Mouse (Mus musculus): Measurements from ENCODE around the gene Dnah2. TPM values are rescaled to one million over a fixed set of nuclear protein-coding genes. Genes with fewer than 3 reads are reported as not detected.

Gene Dnah2
- polyA plus RNA-seq, 1 experiment = 0.14 TPM

DNA sequence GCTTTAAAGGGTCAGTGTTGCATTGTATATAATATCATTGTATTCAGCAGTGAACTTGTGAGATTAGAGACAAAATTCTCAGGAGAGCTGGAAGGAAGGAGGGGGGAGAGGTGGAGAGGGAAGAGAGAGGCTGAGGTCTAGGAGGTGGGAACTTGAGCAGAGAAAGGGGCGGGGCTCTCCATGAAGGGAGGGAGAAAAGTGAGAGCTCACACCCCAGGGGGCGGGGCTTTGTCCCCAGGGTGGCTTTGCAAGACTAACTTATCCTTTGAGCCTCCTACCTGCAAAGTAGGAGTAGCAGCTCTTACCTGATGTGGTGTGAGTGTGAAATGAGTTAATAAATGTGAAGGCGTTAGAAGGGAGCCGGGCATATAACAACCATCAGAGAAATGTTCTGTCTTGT is 120.2 kb downstream of the Dnah2 start:
- no peak overlapping the region for H3ac ChIP-seq (ENCODE audit: control insufficient read depth, insufficient read length, low read depth)
- H3K79me2 ChIP-seq (ENCODE audit: control insufficient read depth, insufficient read depth) = no peaks in the 10 kb centered on the region
- H3K4me3 ChIP-seq (ENCODE audit: insufficient read depth, poor library complexity, severe bottlenecking) = no peak overlapping the region
- TF ChIP-seq USF1 (IDR thresholded peaks at IDR 0.05; ENCODE audit: low read depth) (no peak), FOSL1 (IDR thresholded peaks at IDR 0.05; ENCODE audit: insufficient read depth, low read length, poor library complexity, severe bottlenecking) (no peak), CTCF (IDR thresholded peaks at IDR 0.05; ENCODE audit: control insufficient read depth, insufficient read depth, insufficient read length) (no peak), MAX (IDR thresholded peaks at IDR 0.05) (no peak), MYOD1 (IDR thresholded peaks at IDR 0.05; ENCODE audit: control insufficient read depth, insufficient read length, low read depth) (no peak), MYOG (IDR thresholded peaks at IDR 0.05; ENCODE audit: control insufficient read depth, extremely low read depth, insufficient read length) (no peak), CEBPB (IDR thresholded peaks at IDR 0.05; ENCODE audit: low read depth) (no peak)
- H3K36me3 ChIP-seq (ENCODE audit: control insufficient read depth, insufficient read depth) = no peaks in the 10 kb centered on the region
- peaks cover 6% of the 10 kb centered on the region for H3K27me3 ChIP-seq (ENCODE audit: control insufficient read depth, insufficient read depth, insufficient read length)
- H3K79me3 ChIP-seq (ENCODE audit: low read depth) = no peaks in the 10 kb centered on the region

DNA sequence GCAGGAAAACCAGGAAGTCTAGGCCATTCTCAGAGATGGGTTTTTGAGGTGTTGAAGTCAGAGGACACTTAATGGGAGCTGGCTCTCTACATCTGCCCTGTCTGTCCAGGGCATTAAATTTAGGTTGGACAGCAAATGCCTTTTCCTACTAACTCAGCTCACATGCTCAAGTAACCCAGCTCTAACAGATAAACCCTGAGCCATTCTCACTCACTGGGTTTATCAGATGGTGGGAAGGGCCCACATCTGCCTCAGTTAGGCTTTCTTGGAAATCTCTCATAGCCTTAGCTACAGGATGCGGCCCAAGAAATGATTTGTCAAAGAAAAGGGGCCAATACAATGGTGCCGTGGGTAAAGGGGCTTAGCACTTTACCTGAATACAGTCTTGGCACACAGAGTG is 122.7 kb downstream of the Dnah2 start:
- Histone ChIP-seq H3K27me3 (ENCODE audit: control insufficient read depth, insufficient read depth, insufficient read length) (peaks cover 10% of the 10 kb centered on the region), H3K4me3 (ENCODE audit: insufficient read depth, poor library complexity, severe bottlenecking) (no peak overlapping the region), H3ac (ENCODE audit: control insufficient read depth, insufficient read length, low read depth) (no peak overlapping the region), H3K79me3 (ENCODE audit: low read depth) (no peaks in the 10 kb centered on the region), H3K36me3 (ENCODE audit: control insufficient read depth, insufficient read depth) (no peaks in the 10 kb centered on the region), H3K79me2 (ENCODE audit: control insufficient read depth, insufficient read depth) (no peaks in the 10 kb centered on the region)
- TF ChIP-seq MYOD1 (IDR thresholded peaks at IDR 0.05; ENCODE audit: control insufficient read depth, insufficient read length, low read depth) = no peak
- TF ChIP-seq CTCF (IDR thresholded peaks at IDR 0.05; ENCODE audit: control insufficient read depth, insufficient read depth, insufficient read length) = no peak
- no peak for TF ChIP-seq MYOG (IDR thresholded peaks at IDR 0.05; ENCODE audit: control insufficient read depth, extremely low read depth, insufficient read length)
- no peak for TF ChIP-seq USF1 (IDR thresholded peaks at IDR 0.05; ENCODE audit: low read depth)
- TF ChIP-seq FOSL1 (IDR thresholded peaks at IDR 0.05; ENCODE audit: insufficient read depth, low read length, poor library complexity, severe bottlenecking) = no peak
- no peak for TF ChIP-seq MAX (IDR thresholded peaks at IDR 0.05)
- TF ChIP-seq CEBPB (IDR thresholded peaks at IDR 0.05; ENCODE audit: low read depth) = no peak

DNA sequence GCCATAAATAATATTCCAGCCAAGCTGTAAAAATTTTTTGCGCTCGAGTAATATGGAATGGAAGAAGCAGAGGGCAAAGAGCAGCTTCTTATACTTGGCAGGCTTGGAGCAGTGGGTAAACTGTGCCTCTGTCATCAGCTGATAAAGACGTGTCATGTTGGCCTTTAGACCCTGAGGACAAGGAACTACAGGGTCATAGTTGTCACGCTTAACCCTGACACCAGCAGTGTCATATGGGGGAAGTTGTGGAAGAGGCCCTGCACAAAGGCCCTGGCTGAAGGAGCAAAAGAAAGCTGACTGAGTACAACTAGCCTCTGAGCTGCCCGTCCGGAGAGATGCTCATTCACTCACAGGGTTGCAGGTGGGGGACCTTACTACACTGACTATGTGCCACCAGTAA is 125.0 kb downstream of the Dnah2 start:
- H3ac ChIP-seq (ENCODE audit: control insufficient read depth, insufficient read length, low read depth) = no peak overlapping the region
- TF ChIP-seq USF1 (IDR thresholded peaks at IDR 0.05; ENCODE audit: low read depth) = no peak
- TF ChIP-seq CTCF (IDR thresholded peaks at IDR 0.05; ENCODE audit: control insufficient read depth, insufficient read depth, insufficient read length) = no peak
- TF ChIP-seq MYOG (IDR thresholded peaks at IDR 0.05; ENCODE audit: control insufficient read depth, extremely low read depth, insufficient read length) = no peak
- TF ChIP-seq FOSL1 (IDR thresholded peaks at IDR 0.05; ENCODE audit: insufficient read depth, low read length, poor library complexity, severe bottlenecking) = no peak
- TF ChIP-seq MYOD1 (IDR thresholded peaks at IDR 0.05; ENCODE audit: control insufficient read depth, insufficient read length, low read depth) = no peak
- no peak for TF ChIP-seq MAX (IDR thresholded peaks at IDR 0.05)
- TF ChIP-seq CEBPB (IDR thresholded peaks at IDR 0.05; ENCODE audit: low read depth) = no peak
- H3K79me3 ChIP-seq (ENCODE audit: low read depth) = no peaks in the 10 kb centered on the region
- no peak overlapping the region for H3K4me3 ChIP-seq (ENCODE audit: insufficient read depth, poor library complexity, severe bottlenecking)
- no peaks in the 10 kb centered on the region for H3K79me2 ChIP-seq (ENCODE audit: control insufficient read depth, insufficient read depth)
- H3K36me3 ChIP-seq (ENCODE audit: control insufficient read depth, insufficient read depth) = no peaks in the 10 kb centered on the region
- H3K27me3 ChIP-seq (ENCODE audit: control insufficient read depth, insufficient read depth, insufficient read length) = peaks cover 10% of the 10 kb centered on the region

DNA sequence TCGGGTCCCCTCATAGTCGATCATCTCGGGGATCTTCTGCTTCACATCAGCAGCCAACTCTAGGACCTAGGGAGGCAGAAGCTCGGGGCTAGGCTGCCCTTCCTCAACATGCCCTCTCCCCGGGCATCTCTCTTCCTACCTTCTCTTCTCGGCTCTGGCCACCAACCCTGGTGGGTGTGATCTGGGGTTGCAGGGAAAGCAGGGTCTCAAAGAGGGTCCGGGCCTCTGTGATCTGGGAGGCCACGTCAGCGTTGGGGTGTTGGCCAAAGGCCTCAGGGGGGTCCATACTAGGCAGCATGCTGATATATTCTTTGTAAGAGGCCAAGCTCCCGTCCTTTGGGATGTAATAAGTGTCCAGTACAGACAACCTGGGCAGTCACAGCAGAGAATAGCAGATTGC is 126.1 kb downstream of the Dnah2 start:
- Histone ChIP-seq H3K27me3 (ENCODE audit: control insufficient read depth, insufficient read depth, insufficient read length) (peaks cover 10% of the 10 kb centered on the region), H3K79me2 (ENCODE audit: control insufficient read depth, insufficient read depth) (no peaks in the 10 kb centered on the region), H3K79me3 (ENCODE audit: low read depth) (no peaks in the 10 kb centered on the region), H3K36me3 (ENCODE audit: control insufficient read depth, insufficient read depth) (no peaks in the 10 kb centered on the region), H3K4me3 (ENCODE audit: insufficient read depth, poor library complexity, severe bottlenecking) (no peak overlapping the region), H3ac (ENCODE audit: control insufficient read depth, insufficient read length, low read depth) (no peak overlapping the region)
- TF ChIP-seq MYOG (IDR thresholded peaks at IDR 0.05; ENCODE audit: control insufficient read depth, extremely low read depth, insufficient read length) (no peak), CEBPB (IDR thresholded peaks at IDR 0.05; ENCODE audit: low read depth) (no peak), FOSL1 (IDR thresholded peaks at IDR 0.05; ENCODE audit: insufficient read depth, low read length, poor library complexity, severe bottlenecking) (no peak), MAX (IDR thresholded peaks at IDR 0.05) (no peak), CTCF (IDR thresholded peaks at IDR 0.05; ENCODE audit: control insufficient read depth, insufficient read depth, insufficient read length) (no peak), USF1 (IDR thresholded peaks at IDR 0.05; ENCODE audit: low read depth) (no peak), MYOD1 (IDR thresholded peaks at IDR 0.05; ENCODE audit: control insufficient read depth, insufficient read length, low read depth) (no peak)

DNA sequence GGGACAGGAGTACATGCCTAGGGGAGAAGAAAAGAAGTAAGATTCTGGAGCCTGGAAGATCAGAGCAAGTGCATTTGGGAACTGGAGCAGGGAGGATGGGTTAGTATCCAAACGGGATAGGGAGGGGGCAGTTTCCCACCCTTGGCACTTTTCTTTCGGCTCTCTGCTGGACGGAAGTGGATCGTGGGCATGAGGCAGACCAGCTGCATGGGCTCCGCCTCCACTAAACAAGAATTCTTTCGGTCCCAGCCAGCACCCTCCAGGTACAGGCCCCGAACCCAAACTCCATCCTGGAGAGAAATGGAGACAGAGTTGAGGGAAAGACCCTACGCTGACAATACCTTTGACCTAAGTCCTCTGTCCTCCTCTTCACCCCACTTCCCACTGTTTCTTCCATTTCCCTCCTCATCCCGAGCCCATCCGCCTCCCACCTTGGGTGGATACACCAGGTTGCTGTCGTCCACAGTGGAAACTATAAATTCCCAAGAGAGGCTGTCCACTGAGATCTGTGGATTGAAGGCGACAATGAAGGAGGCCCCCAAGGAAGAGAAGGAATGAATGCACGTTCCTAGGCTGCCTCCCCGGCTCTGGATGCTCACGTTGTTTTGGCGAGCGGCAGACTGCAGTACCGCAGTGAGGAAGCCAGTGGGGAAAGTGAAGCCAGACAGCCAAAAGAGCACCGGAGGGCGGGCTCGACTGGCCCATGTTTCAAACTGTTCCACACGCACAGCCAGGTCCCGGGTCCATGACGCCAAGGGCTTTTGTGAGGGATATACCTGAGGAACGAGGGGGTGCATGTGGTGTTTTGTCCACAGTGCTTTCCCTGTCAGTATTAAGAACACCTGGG is 127.6 kb downstream of the Dnah2 start:
- TF ChIP-seq MYOG (IDR thresholded peaks at IDR 0.05; ENCODE audit: control insufficient read depth, extremely low read depth, insufficient read length) (no peak), USF1 (IDR thresholded peaks at IDR 0.05; ENCODE audit: low read depth) (no peak)

More for the DNA sequence above, 127.6 kb downstream of the Dnah2 start:
- H3K27me3 ChIP-seq (ENCODE audit: control insufficient read depth, insufficient read depth, insufficient read length) = peaks cover 10% of the 10 kb centered on the region
- H3ac ChIP-seq (ENCODE audit: control insufficient read depth, insufficient read length, low read depth) = no peak overlapping the region
- H3K36me3 ChIP-seq (ENCODE audit: control insufficient read depth, insufficient read depth) = no peaks in the 10 kb centered on the region
- no peaks in the 10 kb centered on the region for H3K79me3 ChIP-seq (ENCODE audit: low read depth)
- H3K79me2 ChIP-seq (ENCODE audit: control insufficient read depth, insufficient read depth) = peaks cover 3% of the 10 kb centered on the region
- no peak overlapping the region for H3K4me3 ChIP-seq (ENCODE audit: insufficient read depth, poor library complexity, severe bottlenecking)

Measured in C2C12 (cell line).